Comparison of ENCODE assay signal across 12 mouse cellular contexts in the genomic region with DNA sequence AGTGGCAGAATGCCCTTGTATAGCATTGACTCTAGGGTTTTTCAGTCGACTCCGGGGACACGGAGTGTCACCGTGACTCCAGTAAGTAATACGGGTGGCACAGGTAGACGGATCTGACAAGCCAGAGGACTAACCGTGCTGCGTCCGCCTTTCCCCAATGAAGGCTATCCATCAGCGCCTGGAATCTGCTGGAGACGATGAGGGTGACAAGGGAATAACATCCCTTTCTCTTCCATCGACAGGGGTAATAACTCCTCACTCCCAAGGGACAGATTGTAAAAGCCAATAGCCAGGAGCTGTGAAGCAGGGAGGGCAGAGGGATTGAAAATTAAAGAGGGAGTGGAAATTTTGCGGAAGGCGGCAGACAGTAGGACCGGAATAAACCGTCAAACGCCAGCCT.
"Had no signal": no experiment of that assay in that cellular context is flagged by ENCODE, and none has a peak within 500 bp of the region (broad histone marks: within the 10 kb centered on the region; RNA-seq: fewer than 3 reads in every experiment).

No protein-coding gene starts in this region.

- H3K9ac ChIP-seq: liver, embryonic 15.5 days; midbrain, embryonic 12.5 days had no signal

- H3K27ac ChIP-seq: limb, embryonic 10.5 days; liver, embryonic 15.5 days; midbrain, embryonic 12.5 days; stomach, postnatal 0 days had no signal

- H3K9me3 ChIP-seq: limb, embryonic 10.5 days; liver, embryonic 15.5 days; midbrain, embryonic 12.5 days had no signal

- H3K4me2 ChIP-seq: liver, embryonic 11.5 days; liver, embryonic 15.5 days had no signal

- ATAC-seq: lung, postnatal 0 days had no signal

- H3K4me3 ChIP-seq: liver, embryonic 15.5 days; midbrain, embryonic 12.5 days had no signal

- H3K27me3 ChIP-seq: liver, embryonic 15.5 days had no signal

- H3K4me1 ChIP-seq: liver, embryonic 15.5 days had no signal

- DNase-seq: kidney, adult 11 months; kidney, adult 9 months; kidney, postnatal 10 days; lung, adult 2 months; lung, postnatal 36 days; thymus, postnatal 4 days had no signal

- H3K36me3 ChIP-seq: limb, embryonic 10.5 days; liver, embryonic 15.5 days; midbrain, embryonic 12.5 days had no signal
